Mouse (Mus musculus): ENCODE results near the gene Pias1.
A peak's percentile ranks its signal among the peaks of the same experiment; 100 is the strongest.

DNA sequence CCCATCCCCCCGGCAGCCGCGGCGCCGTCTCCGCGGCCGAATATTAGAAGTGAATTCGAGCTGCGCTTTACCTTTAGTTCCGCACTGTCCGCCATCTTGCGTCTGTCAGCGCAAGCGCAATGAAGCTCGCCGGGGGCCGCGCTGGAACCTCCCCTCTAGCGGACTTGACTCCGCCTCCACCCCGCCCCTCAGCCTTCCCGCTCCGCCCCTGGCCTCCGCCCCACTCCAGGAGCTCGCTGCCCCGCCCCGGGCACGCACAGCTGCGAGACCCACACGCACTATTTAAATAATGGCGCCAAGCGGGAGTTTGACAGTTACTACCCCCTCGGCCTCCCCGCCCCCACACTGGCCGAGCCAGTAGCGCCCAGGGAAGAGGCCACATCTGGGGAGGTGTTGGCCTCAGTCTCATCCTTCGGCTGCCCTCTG lies 6.9 kb downstream of the Pias1 start:
- TF ChIP-seq CTCF (conservative IDR thresholded peaks at IDR 0.05; ENCODE audit: insufficient read depth, insufficient read length, low read depth, low read length) (no peak), POLR2A (IDR thresholded peaks at IDR 0.05; ENCODE audit: low read depth, low read length) (peak; percentile 74)
